Mouse (Mus musculus): ENCODE results near the gene Btg1-ps1. TPM values are rescaled to one million over a fixed set of nuclear protein-coding genes. Genes with fewer than 3 reads are reported as not detected.

Btg1-ps1 gene
- total and polyA plus RNA-seq, 3 experiments: not detected

- TF ChIP-seq MXI1 (IDR thresholded peaks at IDR 0.05; ENCODE audit: low read depth, low read length) (no peak), HCFC1 (IDR thresholded peaks at IDR 0.05; ENCODE audit: low read depth, low read length) (no peak), USF2 (IDR thresholded peaks at IDR 0.05; ENCODE audit: borderline replicate concordance in 1 of 2, insufficient read depth in 1 of 2, low read depth in 1 of 2, low read length in 2 of 2) (no peak), JUND (IDR thresholded peaks at IDR 0.05; ENCODE audit: low read depth, low read length) (no peak), ELF1 (IDR thresholded peaks at IDR 0.05; ENCODE audit: low read depth, low read length) (no peak), POLR2AphosphoS2 (IDR thresholded peaks at IDR 0.05; ENCODE audit: low read length) (no peak), UBTF (IDR thresholded peaks at IDR 0.05; ENCODE audit: borderline replicate concordance, insufficient read depth, low read depth, low read length) (no peak), NELFE (IDR thresholded peaks at IDR 0.05; ENCODE audit: low read depth, low read length) (no peak), USF1 (IDR thresholded peaks at IDR 0.05; ENCODE audit: low read depth, low read length) (no peak), MEF2A (IDR thresholded peaks at IDR 0.05; ENCODE audit: extremely low read depth, insufficient replicate concordance, low read depth, low read length, poor library complexity, severe bottlenecking) (no peak), GABPA (IDR thresholded peaks at IDR 0.05; ENCODE audit: low read depth, low read length) (no peak), ZMIZ1 (IDR thresholded peaks at IDR 0.05; ENCODE audit: low read depth, low read length) (no peak), CHD2 (IDR thresholded peaks at IDR 0.05; ENCODE audit: low read length) (no peak), MAZ (IDR thresholded peaks at IDR 0.05; ENCODE audit: low read depth, low read length) (no peak)
- no peak for DNase-seq (ENCODE audit: low read depth, low spot score)
- Histone ChIP-seq H3K27me3 (ENCODE audit: control insufficient read depth in 1 of 2, insufficient read depth in 2 of 2, low read length in 2 of 2) (no peaks in the 10 kb centered on the region), H3K4me1 (ENCODE audit: control insufficient read depth in 1 of 2, insufficient read depth in 2 of 2, low read length in 2 of 2) (no peaks in the 10 kb centered on the region), H3K9ac (ENCODE audit: control insufficient read depth, low read depth, low read length, poor library complexity, severe bottlenecking) (no peak overlapping the region), H3K9me3 (replicated peaks; ENCODE audit: insufficient read depth, low read length) (no peaks in the 10 kb centered on the region), H3K36me3 (ENCODE audit: control insufficient read depth in 1 of 2, insufficient read depth in 2 of 2, low read length in 2 of 2) (no peaks in the 10 kb centered on the region), H3K27ac (ENCODE audit: control insufficient read depth, low read depth, low read length) (no peak overlapping the region), H3K4me3 (ENCODE audit: control insufficient read depth in 1 of 2, insufficient read depth in 1 of 2, low read depth in 2 of 2, low read length in 2 of 2) (no peak overlapping the region), H3K79me2 (ENCODE audit: control insufficient read depth, insufficient read depth, low read length, poor library complexity) (no peaks in the 10 kb centered on the region)
Measured at GRCm38 (mm10) chrX:38039666-38040065, 21.1 kb upstream of the Btg1-ps1 start.

- H3K27ac ChIP-seq (ENCODE audit: control insufficient read depth, low read depth, low read length): no peak overlapping the region
- DNase-seq (ENCODE audit: low read depth, low spot score): no peak
- H3K36me3 ChIP-seq (ENCODE audit: control insufficient read depth in 1 of 2, insufficient read depth in 2 of 2, low read length in 2 of 2): no peaks in the 10 kb centered on the region
- H3K27me3 ChIP-seq (ENCODE audit: control insufficient read depth in 1 of 2, insufficient read depth in 2 of 2, low read length in 2 of 2): no peaks in the 10 kb centered on the region
- H3K9ac ChIP-seq (ENCODE audit: control insufficient read depth, low read depth, low read length, poor library complexity, severe bottlenecking): no peak overlapping the region
- no peak overlapping the region for H3K4me3 ChIP-seq (ENCODE audit: control insufficient read depth in 1 of 2, insufficient read depth in 1 of 2, low read depth in 2 of 2, low read length in 2 of 2)
- no peaks in the 10 kb centered on the region for H3K79me2 ChIP-seq (ENCODE audit: control insufficient read depth, insufficient read depth, low read length, poor library complexity)
- no peaks in the 10 kb centered on the region for H3K9me3 ChIP-seq (replicated peaks; ENCODE audit: insufficient read depth, low read length)
- no peak for TF ChIP-seq TCF12 (IDR thresholded peaks at IDR 0.05; ENCODE audit: low read depth, low read length)
- no peak for TF ChIP-seq CTCF (IDR thresholded peaks at IDR 0.05 in 2 of 3, conservative IDR thresholded peaks at IDR 0.05 in 1 of 3; ENCODE audit: control insufficient read depth in 1 of 3, insufficient read depth in 1 of 3, low read depth in 2 of 3, low read length in 3 of 3, poor library complexity in 1 of 3, severe bottlenecking in 1 of 3)
- no peak for TF ChIP-seq E2F4 (IDR thresholded peaks at IDR 0.05; ENCODE audit: borderline replicate concordance, low read depth, low read length)
- no peak for TF ChIP-seq USF2 (IDR thresholded peaks at IDR 0.05; ENCODE audit: borderline replicate concordance in 1 of 2, insufficient read depth in 1 of 2, low read depth in 1 of 2, low read length in 2 of 2)
- TF ChIP-seq KAT2A (conservative IDR thresholded peaks at IDR 0.05; ENCODE audit: low read depth, low read length): no peak
- no peak for TF ChIP-seq RAD21 (IDR thresholded peaks at IDR 0.05; ENCODE audit: low read depth, low read length)
- no peak for TF ChIP-seq BHLHE40 (IDR thresholded peaks at IDR 0.05; ENCODE audit: borderline replicate concordance, low read depth, low read length)
- no peaks in the 10 kb centered on the region for H3K4me1 ChIP-seq (ENCODE audit: control insufficient read depth in 1 of 2, insufficient read depth in 2 of 2, low read length in 2 of 2)
Measured at GRCm38 (mm10) chrX:38033841-38034240, 15.2 kb upstream of the Btg1-ps1 start.
